8 mouse cellular contexts compared by ENCODE assay signal in the genomic region with DNA sequence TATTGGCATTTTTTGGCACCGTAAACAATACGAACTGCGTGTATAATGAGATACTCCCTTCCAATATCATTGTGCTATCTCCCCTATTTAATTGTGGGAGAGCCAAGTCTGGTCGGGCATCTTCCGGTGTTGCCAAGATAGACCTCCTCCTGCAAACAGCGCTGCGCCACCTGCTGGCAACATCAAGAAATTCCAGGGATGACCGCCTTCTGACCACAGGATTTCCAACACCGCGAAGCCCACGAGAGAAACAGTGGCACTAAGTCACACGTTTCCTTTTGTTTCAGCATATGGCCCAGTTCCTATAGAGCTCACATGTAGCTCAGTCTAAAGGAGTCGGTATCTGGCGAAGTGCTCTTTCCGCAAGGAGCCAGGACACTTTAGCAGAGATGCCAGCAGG. TPM values are rescaled to one million over a fixed set of nuclear protein-coding genes. Genes with fewer than 3 reads are reported as not detected.
A peak's percentile ranks its signal among the peaks of the same experiment; 100 is the strongest.
DNase-seq lines count a peak whose midpoint lies in the region; ATAC-seq and TF ChIP-seq lines count a peak whose summit lies in the region.

No protein-coding gene starts in this region.

- no peak overlapping the region for H3K27ac ChIP-seq in heart, embryonic 10.5 days
- no peak overlapping the region for H3K27ac ChIP-seq in kidney, embryonic 16.5 days (ENCODE audit: low read length)
- H3K27ac ChIP-seq in lung, postnatal 0 days (ENCODE audit: low read length) = no peak overlapping the region

- peaks cover 8% of the 10 kb centered on the region for H3K4me1 ChIP-seq in heart, embryonic 10.5 days
- no peaks in the 10 kb centered on the region for H3K4me1 ChIP-seq in kidney, embryonic 16.5 days (ENCODE audit: insufficient read depth, low read length)
- no peaks in the 10 kb centered on the region for H3K4me1 ChIP-seq in lung, postnatal 0 days (ENCODE audit: insufficient read depth, low read depth, low read length)

- H3K4me2 ChIP-seq in kidney, embryonic 16.5 days (replicated peaks; ENCODE audit: low read depth, low read length) = 0 out of 2 replicates have a peak overlapping the region, but pooled peaks have one; percentile 14
- H3K4me2 ChIP-seq in lung, postnatal 0 days (replicated peaks; ENCODE audit: low read depth, low read length) = no peak overlapping the region

- H3K27me3 ChIP-seq in heart, embryonic 10.5 days (ENCODE audit: insufficient read depth, poor library complexity, severe bottlenecking) = peaks cover 7% of the 10 kb centered on the region; the same call in 1 of the 2 replicates
- no peaks in the 10 kb centered on the region; the same call in 1 of the 2 replicates for H3K27me3 ChIP-seq in kidney, embryonic 16.5 days (ENCODE audit: insufficient read depth, low read length)
- H3K27me3 ChIP-seq in lung, postnatal 0 days (replicated peaks; ENCODE audit: insufficient read depth, low read length) = no peaks in the 10 kb centered on the region

- TF ChIP-seq CTCF in lung, postnatal 0 days (IDR thresholded peaks at IDR 0.05) = peak; percentile 84

- no peak for ATAC-seq in kidney, embryonic 16.5 days (ENCODE audit: low FRiP score, low TSS enrichment)
- no peak; the same call in 1 of the 2 replicates for ATAC-seq in lung, postnatal 0 days

- no peaks in the 10 kb centered on the region for H3K9me3 ChIP-seq in heart, embryonic 10.5 days
- H3K9me3 ChIP-seq in kidney, embryonic 16.5 days (ENCODE audit: low read length) = no peaks in the 10 kb centered on the region
- H3K9me3 ChIP-seq in lung, postnatal 0 days (ENCODE audit: low read length) = no peaks in the 10 kb centered on the region

- no peak overlapping the region for H3K9ac ChIP-seq in kidney, embryonic 16.5 days (replicated peaks; ENCODE audit: low read length)
- H3K9ac ChIP-seq in lung, postnatal 0 days (replicated peaks; ENCODE audit: low read depth) = no peak overlapping the region

- WGBS in heart, embryonic 10.5 days = 9% methylated on average over 15 of the region's 15 CpGs
- 16% methylated on average over 15 of the region's 15 CpGs for WGBS in kidney, embryonic 16.5 days
- 14% methylated on average over 15 of the region's 15 CpGs for WGBS in lung, postnatal 0 days

- DNase-seq in CD8-positive naive resting alpha-beta T cell, adult 2 months (ENCODE audit: low read depth in 2 of 2, low spot score in 2 of 2) = peak; percentile 30 to 55
- DNase-seq in adrenal gland, adult 2 months = peak; percentile 57
- DNase-seq in embryo, embryonic 10 days (ENCODE audit: low spot score) = peak; percentile 86
- no peak for DNase-seq in heart, embryonic 10.5 days (ENCODE audit: low spot score)
- DNase-seq in lung, postnatal 0 days (ENCODE audit: low spot score) = peak; percentile 67
- DNase-seq in ovary, postnatal 10 days (ENCODE audit: low spot score) = peak; percentile 18
- DNase-seq in urinary bladder, postnatal 25 days (ENCODE audit: low spot score) = peak; percentile 58

- TF ChIP-seq EP300 in lung, postnatal 0 days (IDR thresholded peaks at IDR 0.05) = no peak

- H3K36me3 ChIP-seq in heart, embryonic 10.5 days = no peaks in the 10 kb centered on the region
- no peaks in the 10 kb centered on the region for H3K36me3 ChIP-seq in kidney, embryonic 16.5 days (ENCODE audit: insufficient read depth, low read length)
- no peaks in the 10 kb centered on the region for H3K36me3 ChIP-seq in lung, postnatal 0 days (ENCODE audit: insufficient read depth, low read length)

- peak overlapping the region; percentile 32; the same call in 1 of the 2 replicates for H3K4me3 ChIP-seq in heart, embryonic 10.5 days
- no peak overlapping the region for H3K4me3 ChIP-seq in kidney, embryonic 16.5 days (ENCODE audit: low read length)
- no peak overlapping the region for H3K4me3 ChIP-seq in lung, postnatal 0 days (ENCODE audit: low read depth, low read length)

RNA-seq across cellular contexts. Expression of a gene that starts 24.6 kb away (rescaled TPM):
- not detected for total RNA-seq in adrenal gland, adult 2 months (2021)
- not detected in 2 replicates for polyA plus RNA-seq in adrenal gland, adult 2 months (2012; rRNA removed)
- polyA plus RNA-seq in heart, embryonic 10.5 days (2016; fragmentation: Nextera tagmentation; extraction: Ambion mirVana) = not detected in 2 replicates
- polyA plus RNA-seq in kidney, embryonic 16.5 days (2015; fragmentation: Nextera tagmentation; extraction: Ambion mirVana) = not detected in 2 replicates
- polyA plus RNA-seq in lung, postnatal 0 days (2015; fragmentation: Nextera tagmentation; extraction: Ambion mirVana) = not detected in 2 replicates

RNA-seq across cellular contexts. Expression of a gene that starts 27.1 kb away (rescaled TPM):
- total RNA-seq in adrenal gland, adult 2 months (2021) = 1 to 10 TPM; 2.9 to 5.6 TPM
- polyA plus RNA-seq in adrenal gland, adult 2 months (2012; rRNA removed) = 1.3 and 1.4 TPM in 2 replicates
- 1.3 and 2.4 TPM in 2 replicates for polyA plus RNA-seq in heart, embryonic 10.5 days (2016; fragmentation: Nextera tagmentation; extraction: Ambion mirVana)
- polyA plus RNA-seq in kidney, embryonic 16.5 days (2015; fragmentation: Nextera tagmentation; extraction: Ambion mirVana) = 2.5 TPM in 2 replicates
- 4.5 and 4.9 TPM in 2 replicates for polyA plus RNA-seq in lung, postnatal 0 days (2015; fragmentation: Nextera tagmentation; extraction: Ambion mirVana)
